Mouse (Mus musculus) layer of hippocampus, postnatal 10 days (tissue): ENCODE results near the gene Dnajb4. TPM values are rescaled to one million over a fixed set of nuclear protein-coding genes. Genes with fewer than 3 reads are reported as not detected.
"Not testable (repeated sequence)": the region's sequence is repeated elsewhere in the genome, so short reads cannot be mapped to it uniquely, and the experiment has no call there.

ENCODE experiments used
- DNase-seq, 2 experiments: peaks; one replicate each; pipeline ENCODE4 v3.0.0; 2021; ENCODE audit warnings: low spot score in 2 of 2
- total RNA-seq, 2 experiments: library from RNA; stranded (reverse); gene quantifications; 2 replicates each; pipeline ENCODE4 v1.2.3; 2021

Dnajb4 gene
- total RNA-seq, 2 experiments from 2014 or later, result 45.5 to 49.6 TPM

DNA sequence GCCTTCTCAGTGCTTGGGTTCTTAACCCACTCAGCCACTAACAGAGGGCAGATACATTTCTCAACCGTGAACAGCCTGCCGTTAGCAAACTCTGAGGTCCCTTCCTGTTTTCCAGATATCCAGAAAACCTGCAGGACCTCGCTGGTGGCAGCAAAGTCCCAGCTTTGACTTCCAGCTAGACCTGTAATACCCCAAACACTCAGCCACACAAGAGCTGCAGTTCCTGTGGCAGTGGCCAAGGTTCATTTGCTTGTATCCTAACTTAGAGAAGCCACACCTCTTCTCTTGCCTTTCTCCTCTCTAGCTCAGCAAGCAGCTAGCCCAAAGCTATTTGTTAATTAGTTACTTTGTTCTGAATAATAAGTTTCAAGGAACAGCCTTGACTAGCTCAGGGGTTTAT, 60.2 kb downstream of the Dnajb4 start:
- DNase-seq, result no peak

DNA sequence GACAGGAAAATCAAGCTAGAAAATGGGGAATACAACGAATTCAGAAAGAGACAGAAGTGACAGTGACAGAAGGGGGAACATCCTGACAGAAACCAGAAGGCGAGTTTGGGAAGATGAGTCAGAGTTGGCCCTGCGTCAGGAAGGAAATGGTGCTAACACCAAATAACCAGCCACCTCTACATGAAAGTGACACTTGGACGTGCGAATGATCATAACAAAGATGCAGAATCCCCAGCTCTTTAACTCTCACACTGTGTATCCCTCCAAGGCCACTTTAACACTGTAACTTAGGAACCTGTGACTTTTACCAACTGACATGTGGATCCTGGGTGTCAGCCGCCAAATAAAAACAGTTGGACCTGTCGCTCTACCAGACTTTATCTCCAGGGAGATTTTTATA, 60.7 kb downstream of the Dnajb4 start:
- DNase-seq, result no peak

- no peak for DNase-seq
These were observed 62.8 kb downstream of the Dnajb4 start for GRCm38 (mm10) chr3:152147085-152147831.

GRCm38 (mm10) chr3:152145186-152145585, 64.9 kb downstream of the Dnajb4 start:
- DNase-seq, result no peak

GRCm38 (mm10) chr3:152142989-152143695, 67.0 kb downstream of the Dnajb4 start:
- DNase-seq, result no peak

DNA sequence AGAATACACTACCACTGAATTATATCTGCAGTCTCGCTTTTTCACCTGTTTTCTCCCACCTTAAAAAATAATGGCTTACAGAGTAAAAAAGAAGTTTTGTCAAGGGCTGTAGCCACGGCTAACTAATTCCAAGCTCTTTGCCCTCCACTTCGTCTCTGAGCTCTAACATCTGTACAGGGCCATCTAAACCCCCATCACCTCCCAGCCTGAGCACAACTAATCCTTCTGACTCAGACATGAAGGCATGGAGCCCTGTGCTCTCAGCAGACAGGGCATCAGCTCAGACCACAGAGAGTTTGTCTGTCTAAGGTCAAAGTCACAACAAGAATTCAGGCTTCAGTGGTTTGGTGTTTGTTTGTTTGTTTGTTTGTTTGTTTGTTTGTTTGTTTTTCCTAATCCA, 68.0 kb downstream of the Dnajb4 start:
- no peak for DNase-seq

GRCm38 (mm10) chr3:152139308-152139707, 70.8 kb downstream of the Dnajb4 start:
- not testable (repeated sequence) for DNase-seq

GRCm38 (mm10) chr3:152136106-152136505, 74.0 kb downstream of the Dnajb4 start:
- not testable (repeated sequence) for DNase-seq

GRCm38 (mm10) chr3:152133621-152134020, 76.5 kb downstream of the Dnajb4 start:
- no peak for DNase-seq

DNA sequence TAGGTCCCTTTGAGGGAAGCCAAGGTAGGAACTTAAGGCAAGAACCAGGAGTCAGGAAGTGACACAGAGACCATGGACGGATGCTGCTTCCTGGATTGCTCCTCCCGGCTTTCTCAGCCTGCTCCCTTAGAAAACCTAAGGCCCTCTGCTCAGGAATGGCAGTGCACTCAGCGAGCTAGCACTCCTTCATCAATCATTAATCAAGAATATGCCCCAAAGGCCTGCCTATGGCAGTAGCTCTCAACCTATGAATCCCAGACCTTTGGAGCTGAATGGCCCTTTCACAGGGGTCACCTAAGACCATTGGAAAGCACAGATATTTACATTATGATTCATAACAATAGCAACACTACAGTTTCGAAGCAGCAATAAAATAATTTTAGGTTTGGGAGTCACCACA, 79.1 kb downstream of the Dnajb4 start:
- DNase-seq, result no peak

GRCm38 (mm10) chr3:152129426-152129825, 80.7 kb downstream of the Dnajb4 start:
- DNase-seq, result not testable (repeated sequence)

GRCm38 (mm10) chr3:152128631-152129030, 81.5 kb downstream of the Dnajb4 start:
- DNase-seq, result no peak

Other genes starting within 250 kb of the Dnajb4 start
- 1 to 10 TPM; 1.3 to 2.8 TPM for gene Gipc2, start 44.1 kb downstream of the Dnajb4 start, total RNA-seq
- gene Fubp1, start 120 bp upstream of the Dnajb4 start, total RNA-seq, result 100 to 1,000 TPM; 136 to 139 TPM
- gene Nexn, start 56.0 kb upstream of the Dnajb4 start, total RNA-seq, result 1 to 10 TPM in 1 of 2 experiments, under 1 TPM in 1; 0.87 to 1.0 TPM
- 10 to 100 TPM; 73.3 to 76.5 TPM for gene Miga1, start 130.1 kb upstream of the Dnajb4 start, total RNA-seq
- 100 to 1,000 TPM; 103 to 117 TPM for gene Usp33, start 136.2 kb upstream of the Dnajb4 start, total RNA-seq
- 10 to 100 TPM; 31.9 to 33.9 TPM for gene Zzz3, start 185.2 kb upstream of the Dnajb4 start, total RNA-seq